Mouse (Mus musculus) kidney, postnatal 36 days (tissue): ENCODE measurements at regions not wholly inside any gene's neighbourhood (a gene's known extent, or its start where the extent isn't known, plus 50 kb on each side); places are given as distances from the start of the nearest gene placed in this dataset.
A peak's percentile ranks its signal among the peaks of the same experiment; 100 is the strongest.

ENCODE experiments used
- DNase-seq, 2 experiments: peaks; one replicate each; pipeline ENCODE4 v3.0.0; 2021 to 2022; ENCODE audit warnings: mixed read lengths in 2 of 2

GRCm38 (mm10) chr16:44629296-44630275, 70.9 kb upstream of the Boc start:
- DNase-seq, result peak; percentile 36 to 58

- no peak for DNase-seq
These were observed 67.2 kb upstream of the Boc start for GRCm38 (mm10) chr16:44625871-44626293.

- DNase-seq, result no peak
These were observed 66.5 kb upstream of the Boc start for GRCm38 (mm10) chr16:44625108-44625616.

- no peak for DNase-seq
These were observed 62.9 kb upstream of the Boc start for GRCm38 (mm10) chr16:44621573-44621972.

- no peak for DNase-seq
These were observed 61.8 kb upstream of the Boc start for GRCm38 (mm10) chr16:44620536-44620935.

- no peak for DNase-seq
These were observed 60.9 kb upstream of the Boc start for GRCm38 (mm10) chr16:44619476-44620103.

GRCm38 (mm10) chr16:44617041-44617440, 58.3 kb upstream of the Boc start:
- DNase-seq, result no peak

- DNase-seq, result no peak
These were observed 57.7 kb upstream of the Boc start for GRCm38 (mm10) chr16:44616376-44616775.

- DNase-seq, result peak; percentile 36 to 60
These were observed 57.1 kb upstream of the Boc start for GRCm38 (mm10) chr16:44615878-44616206.

GRCm38 (mm10) chr16:44615172-44615877, 56.6 kb upstream of the Boc start:
- DNase-seq, result no peak

- no peak for DNase-seq
These were observed 55.5 kb upstream of the Boc start for GRCm38 (mm10) chr16:44614235-44614634.

GRCm38 (mm10) chr16:44612676-44613075, 54.0 kb upstream of the Boc start:
- DNase-seq, result no peak

- no peak for DNase-seq
These were observed 52.8 kb upstream of the Boc start for GRCm38 (mm10) chr16:44611525-44611924.

- no peak for DNase-seq
These were observed 49.9 kb upstream of the Boc start for GRCm38 (mm10) chr16:44608586-44608985.
